Mouse (Mus musculus): ENCODE data around the gene Numb.

Numb gene

GRCm38 (mm10) chr12:83852512-83853213, 69.1 kb downstream of the Numb start:
- no peak for DNase-seq (ENCODE audit: low spot score in 2 of 2)

DNA sequence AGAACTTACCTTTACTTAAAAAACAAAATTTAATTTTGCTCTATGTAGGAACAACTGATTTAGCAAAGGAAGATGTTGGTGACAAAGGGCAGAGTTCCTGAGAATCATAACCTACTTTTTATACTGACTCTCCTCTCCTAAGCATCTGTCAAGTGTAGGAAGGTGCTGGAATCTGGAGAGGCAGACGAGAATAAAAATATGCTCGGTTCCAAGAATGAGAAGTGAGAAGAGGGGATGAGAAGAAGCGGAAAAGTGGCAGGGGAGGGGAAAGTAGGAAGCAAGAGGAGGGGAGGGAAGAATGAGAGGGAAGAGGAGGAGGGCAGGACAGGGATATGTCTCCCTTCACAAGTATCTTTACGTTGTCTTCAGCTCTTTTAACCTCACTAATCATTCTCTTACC, 71.4 kb downstream of the Numb start:
- DNase-seq (ENCODE audit: low spot score in 2 of 2): no peak

DNA sequence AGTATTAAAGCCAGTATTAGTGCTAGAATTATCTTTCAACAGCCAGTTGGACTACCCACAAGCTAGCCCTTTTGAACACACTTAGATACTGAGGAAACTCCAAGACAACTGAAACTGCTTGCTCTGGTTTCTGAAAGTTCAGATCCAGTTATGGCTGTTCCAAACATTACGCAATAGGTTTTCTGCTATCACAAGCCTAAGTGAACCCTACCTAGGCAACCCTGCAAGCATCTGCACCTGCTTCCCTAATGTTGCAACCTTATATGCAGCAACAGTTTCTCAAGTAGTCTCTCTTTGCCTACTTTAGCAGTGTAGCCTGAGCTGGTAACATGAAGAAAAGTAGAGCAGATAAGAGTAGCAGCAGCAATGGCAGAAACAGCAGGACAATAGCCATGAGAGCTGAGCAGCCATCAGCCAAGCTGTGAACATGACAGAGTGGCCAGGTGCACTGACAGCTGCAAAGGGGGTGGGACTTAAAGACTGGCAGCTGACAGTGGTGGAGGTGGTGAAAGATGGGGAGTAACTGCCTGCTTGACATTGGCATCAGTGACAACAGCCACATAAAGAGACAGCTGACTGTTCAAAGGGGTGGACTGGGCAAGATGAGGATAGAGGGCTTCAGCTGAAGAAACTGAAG, 73.0 kb downstream of the Numb start:
- peak in 1 of 2 experiments; percentile 47 for DNase-seq (ENCODE audit: low spot score in 2 of 2)

GRCm38 (mm10) chr12:83847877-83848276, 73.9 kb downstream of the Numb start:
- no peak for DNase-seq (ENCODE audit: low spot score in 2 of 2)

- no peak for DNase-seq (ENCODE audit: low spot score in 2 of 2)
Measured at GRCm38 (mm10) chr12:83842678-83843440, 78.9 kb downstream of the Numb start.

DNA sequence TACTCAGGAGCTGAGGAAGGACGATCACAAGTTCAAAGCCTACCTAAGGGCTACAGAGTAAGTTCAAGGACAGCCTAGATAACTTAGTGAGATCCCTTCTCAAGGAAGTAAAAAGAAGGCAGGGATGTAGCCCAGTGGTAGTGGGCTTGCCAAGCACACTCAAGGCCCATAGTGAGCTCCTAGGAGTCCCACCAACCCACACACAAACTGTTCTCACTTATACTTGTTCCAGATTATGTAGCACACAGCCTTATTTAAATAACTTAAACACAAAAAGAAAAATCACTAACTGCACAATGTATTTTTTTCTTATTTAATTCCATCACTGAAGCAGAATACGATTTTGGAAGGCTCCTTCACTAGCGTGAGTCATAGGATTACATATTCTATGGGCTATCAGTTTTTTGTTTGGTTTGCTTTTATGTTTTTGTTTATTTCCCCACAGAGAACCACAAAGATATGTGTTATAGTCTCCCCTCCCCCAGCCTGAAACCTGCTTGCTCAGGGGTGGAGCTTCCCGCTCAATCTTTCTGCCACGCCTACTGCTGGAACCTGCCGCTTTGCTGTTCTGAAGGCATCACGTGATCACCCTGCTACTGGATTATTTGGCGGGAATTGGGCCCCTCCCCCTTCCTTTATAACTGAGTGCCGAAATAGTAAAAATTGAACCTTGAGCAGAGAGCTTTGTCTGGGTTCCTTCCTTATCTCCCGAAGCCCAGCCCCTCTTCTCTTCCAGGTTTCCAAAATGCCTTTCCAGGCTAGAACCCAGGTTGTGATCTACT, 80.1 kb downstream of the Numb start:
- no peak for DNase-seq (ENCODE audit: low spot score in 2 of 2)

DNA sequence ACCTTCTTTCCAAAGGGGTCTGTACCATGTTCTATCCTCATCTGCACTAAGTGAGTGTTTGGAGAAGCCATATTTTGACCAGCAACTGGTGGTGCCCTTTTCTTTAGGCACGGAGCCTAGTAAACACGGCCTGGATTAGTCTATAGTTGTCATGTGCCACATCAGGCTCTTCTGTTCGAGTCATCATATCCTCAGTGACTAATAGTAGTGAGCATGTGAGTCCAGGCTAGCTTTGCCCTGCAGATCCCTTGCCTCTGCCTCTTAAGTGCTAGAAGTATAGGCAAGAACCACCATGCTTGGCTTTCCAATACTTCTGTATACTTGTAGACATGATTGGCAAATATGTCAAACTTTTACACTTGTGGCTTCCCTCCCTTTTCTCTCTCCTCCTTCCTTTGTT, 87.8 kb downstream of the Numb start:
- no peak for DNase-seq (ENCODE audit: low spot score in 2 of 2)

DNA sequence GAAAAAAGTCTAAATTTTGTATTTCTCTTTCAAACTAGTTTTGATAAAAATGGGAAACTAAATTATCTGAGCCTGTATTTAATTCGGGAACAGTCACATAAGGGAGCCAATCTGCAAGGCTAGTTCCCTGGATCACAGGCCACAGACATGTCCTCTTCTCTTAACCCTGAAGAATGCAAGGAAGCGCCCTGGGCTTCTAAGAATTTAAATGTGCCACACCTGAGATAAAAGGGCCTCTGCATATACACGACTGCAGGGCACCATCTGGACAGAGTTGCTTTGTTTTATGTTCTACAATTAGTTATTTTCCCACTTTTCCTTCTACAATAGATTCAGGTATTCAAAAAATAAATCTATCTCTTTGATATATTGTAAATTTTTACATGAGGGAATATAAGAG, 91.3 kb downstream of the Numb start:
- DNase-seq (ENCODE audit: low spot score in 2 of 2): no peak

DNA sequence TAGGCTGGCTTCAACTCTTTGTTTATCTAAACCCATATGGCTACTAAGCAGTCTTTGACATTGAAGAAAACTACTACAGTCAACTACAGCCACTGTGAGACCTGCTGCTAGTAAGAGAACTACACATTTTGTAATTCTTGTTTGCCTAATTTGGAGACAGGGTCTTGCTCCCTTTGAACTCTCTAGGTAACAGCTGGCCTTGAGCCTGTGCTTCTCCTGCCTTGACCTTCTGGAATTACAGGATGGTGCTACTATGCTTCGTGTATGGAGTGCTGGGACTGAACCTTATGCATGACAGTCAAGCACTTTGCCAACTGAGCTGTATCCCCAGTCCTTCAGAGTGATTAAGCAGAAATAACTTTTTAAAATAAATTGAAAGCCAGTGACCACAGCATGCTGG, 105.1 kb downstream of the Numb start:
- no peak for DNase-seq (ENCODE audit: low spot score in 2 of 2)

DNA sequence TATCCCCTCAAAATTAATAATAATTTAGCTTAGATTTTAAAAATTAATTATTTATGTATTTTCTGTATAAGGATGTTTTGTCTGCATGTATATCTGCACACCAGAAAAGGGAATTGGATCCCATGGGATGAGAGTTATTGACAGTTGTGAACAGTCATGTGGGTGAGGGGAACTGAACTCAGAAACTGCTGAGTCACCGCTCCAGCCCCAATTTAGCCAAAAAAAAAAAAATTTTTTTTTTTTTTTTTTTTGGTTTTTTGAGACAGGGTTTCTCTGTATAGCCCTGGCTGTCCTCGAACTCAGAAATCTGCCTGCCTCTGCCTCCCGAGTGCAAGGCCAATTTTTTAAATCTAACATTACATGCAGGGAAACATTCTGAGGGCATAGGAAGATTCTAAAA, 109.8 kb downstream of the Numb start:
- no peak for DNase-seq (ENCODE audit: low spot score in 2 of 2)

DNA sequence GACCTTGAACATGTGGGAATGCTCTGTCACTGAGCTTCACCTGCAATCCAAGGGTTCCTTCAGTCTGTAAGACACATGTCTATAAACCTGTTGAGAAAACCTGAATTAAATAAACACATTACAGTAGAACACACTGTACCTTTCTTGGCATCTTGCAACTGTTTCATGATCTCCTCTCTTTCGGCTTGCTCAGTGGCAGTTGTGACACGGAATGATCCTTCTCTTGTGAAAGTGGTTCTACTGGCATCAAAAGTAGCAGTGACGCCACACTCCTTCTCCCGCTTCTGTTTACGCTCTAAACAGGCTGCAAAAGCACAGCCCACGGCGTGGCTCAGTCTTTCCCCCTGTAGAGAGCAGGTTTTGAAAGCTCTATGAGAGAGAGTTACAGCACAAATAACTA, 118.1 kb downstream of the Numb start:
- no peak for DNase-seq (ENCODE audit: low spot score in 2 of 2)

- DNase-seq (ENCODE audit: low spot score in 2 of 2): no peak
Measured at GRCm38 (mm10) chr12:83800943-83801342, 120.8 kb downstream of the Numb start.

DNA sequence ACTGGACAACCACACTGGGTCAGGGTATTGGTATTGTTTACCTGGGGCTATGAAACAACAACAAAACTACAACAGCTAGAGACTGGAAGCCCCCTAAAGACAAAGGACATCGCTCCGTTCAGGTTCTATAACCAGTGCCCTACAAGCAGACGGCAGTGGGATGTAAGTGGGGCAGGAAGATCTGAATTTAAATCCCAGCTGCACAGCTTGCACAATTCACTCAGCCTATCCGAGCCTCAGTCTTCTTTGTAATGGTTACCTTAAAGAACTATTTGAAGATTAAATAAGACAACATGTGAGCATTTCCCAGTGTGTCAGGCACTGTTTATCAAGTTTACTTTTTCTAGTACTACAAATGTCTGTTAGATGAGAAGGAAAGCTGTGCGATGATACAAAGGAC, 123.4 kb downstream of the Numb start:
- no peak for DNase-seq (ENCODE audit: low spot score in 2 of 2)

DNA sequence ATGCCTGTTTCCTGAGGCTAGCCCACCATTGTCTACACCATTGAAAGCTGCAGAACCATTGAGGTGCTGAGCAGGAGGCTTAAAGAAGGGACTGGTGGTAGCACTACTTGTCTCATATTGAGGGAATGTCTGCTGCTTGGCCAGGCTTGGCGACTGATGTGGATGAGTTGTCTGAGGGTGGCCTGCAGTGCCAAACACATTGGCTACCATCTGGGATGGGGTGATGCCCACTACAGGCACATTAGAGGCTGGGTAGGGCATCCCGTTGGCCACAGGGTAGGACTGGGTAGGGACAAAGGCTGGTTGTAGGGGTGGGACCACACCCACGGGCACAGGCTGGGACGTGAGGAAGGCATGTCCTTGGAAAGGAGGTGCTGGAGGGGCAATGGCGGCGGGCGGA, 126.1 kb downstream of the Numb start:
- DNase-seq (ENCODE audit: low spot score in 2 of 2): no peak

DNA sequence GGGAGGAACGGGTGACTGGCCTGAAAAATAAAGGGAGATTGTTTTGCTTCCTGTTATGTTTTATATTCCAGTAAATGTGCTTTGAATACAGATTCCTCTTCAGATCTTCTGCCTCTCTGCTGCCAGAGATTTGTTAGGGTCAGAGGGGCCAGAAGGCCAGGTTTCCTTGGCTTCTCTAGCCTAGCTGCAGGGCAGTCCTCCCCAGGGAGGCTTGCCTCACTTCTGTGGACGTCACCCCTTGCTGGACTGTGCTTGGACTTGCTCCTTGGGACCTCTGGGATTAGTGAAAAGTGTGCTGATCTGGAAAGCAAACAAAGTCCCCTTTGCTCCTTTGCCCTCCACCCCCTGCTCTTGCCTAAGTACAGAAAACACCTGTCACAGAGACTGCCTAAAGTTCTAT, 126.7 kb downstream of the Numb start:
- DNase-seq (ENCODE audit: low spot score in 2 of 2): no peak

DNA sequence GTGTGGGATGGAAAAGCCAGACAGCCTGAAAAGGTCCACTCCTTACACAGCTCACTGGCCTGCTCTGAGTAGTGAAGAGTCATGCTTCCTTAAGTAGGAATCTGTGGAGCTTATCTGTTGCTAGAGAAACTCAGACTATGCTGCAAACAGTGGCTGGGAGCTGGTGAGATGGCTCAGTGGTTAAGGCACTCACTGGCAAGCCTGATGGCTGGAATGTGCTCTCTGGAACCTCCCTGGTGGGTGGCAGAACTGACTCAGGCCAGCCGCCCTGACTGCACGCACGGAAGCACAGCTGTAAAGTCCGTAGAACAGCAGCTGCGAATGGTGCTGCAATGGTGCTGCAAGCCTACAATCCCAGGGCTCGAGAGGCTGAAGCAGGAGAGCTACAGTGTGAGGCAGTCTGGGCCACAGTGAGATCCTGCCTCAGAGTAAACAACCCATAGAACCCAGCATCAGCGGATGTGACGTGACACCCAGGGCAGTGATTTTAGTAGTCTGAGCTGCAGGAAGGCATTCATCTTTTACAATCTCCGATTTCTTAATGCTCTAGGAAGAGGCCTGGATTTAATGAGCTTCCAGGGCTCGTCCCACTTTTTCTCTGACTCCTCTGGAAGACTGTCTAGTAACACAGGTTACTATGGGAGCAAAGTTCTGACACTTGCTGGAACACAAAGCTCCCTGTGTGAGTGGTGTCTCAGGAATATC, 128.9 kb downstream of the Numb start:
- DNase-seq (ENCODE audit: low spot score in 2 of 2): no peak

GRCm38 (mm10) chr12:83791737-83792136, 130.0 kb downstream of the Numb start:
- DNase-seq (ENCODE audit: low spot score in 2 of 2): no peak

DNA sequence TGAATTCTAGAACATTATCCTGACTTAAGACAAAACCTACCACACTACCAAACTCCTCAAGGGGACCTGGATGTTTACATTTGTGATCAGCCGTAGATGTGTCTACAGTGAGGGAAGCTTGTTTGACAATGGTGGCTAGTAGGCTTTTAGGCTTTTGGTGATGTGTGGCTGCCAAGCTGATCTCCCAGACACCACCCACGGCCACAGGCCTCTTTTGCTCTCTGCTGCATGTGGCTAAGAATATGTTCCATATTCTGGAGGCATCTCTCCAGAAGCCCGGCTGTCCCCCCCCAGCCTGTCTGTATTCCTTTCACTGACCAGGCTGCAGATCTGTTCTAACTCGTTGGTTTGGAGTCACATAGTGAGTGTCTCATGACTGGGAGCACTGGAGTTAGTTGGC, 131.0 kb downstream of the Numb start:
- no peak for DNase-seq (ENCODE audit: low spot score in 2 of 2)

DNA sequence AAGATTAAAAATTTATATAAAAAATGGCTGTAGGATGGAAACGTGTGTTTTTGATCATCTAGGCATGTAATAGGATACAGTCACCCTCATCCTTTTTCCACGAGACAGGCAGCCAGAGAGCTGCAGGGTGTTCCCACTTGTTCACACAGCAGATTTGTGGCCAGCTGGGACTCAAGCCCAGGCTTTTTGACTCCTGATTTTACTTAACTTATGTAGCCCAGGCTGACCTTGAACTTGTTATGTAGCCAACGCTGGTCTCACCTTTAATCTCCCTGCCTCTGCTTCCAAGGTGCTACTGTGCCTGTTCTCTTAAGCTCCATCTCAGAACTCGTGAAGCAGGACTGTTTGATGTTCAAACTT, 132.0 kb downstream of the Numb start:
- no peak for DNase-seq (ENCODE audit: low spot score in 2 of 2)

DNA sequence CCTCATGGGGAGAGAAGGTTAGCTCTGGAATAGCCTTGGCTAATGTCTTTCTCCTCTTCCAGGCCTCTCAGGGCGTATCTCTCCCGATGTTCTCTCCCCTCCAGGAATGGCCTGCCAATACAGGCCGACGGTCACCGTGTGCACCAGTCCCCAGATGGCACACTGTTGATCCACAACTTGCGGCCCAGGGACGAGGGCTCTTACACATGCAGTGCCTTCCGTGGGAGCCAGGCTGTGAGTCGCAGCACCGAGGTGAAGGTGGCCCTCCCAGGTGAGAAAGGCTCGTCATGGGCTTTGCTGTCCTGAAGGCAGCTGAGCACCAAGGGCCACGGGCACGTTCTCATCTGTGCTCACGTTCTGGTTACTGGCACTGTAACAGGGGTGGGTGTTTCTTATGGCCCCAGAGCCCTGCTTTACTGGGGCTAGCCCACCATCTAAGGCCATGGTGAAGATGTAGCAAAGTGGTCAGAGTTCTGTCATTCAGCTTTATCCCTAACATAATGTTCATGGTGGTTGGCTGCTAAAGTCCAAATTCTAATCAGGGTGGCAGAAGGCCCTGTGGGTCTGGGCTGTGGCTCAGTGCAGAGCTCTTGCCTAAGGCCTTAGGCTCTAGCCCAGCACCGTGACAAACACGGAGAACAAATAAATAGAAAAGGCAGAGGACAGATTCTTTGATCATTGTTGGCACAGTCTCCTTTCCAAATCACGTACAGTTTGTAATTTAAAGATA, 132.5 kb downstream of the Numb start:
- no peak for DNase-seq (ENCODE audit: low spot score in 2 of 2)

DNA sequence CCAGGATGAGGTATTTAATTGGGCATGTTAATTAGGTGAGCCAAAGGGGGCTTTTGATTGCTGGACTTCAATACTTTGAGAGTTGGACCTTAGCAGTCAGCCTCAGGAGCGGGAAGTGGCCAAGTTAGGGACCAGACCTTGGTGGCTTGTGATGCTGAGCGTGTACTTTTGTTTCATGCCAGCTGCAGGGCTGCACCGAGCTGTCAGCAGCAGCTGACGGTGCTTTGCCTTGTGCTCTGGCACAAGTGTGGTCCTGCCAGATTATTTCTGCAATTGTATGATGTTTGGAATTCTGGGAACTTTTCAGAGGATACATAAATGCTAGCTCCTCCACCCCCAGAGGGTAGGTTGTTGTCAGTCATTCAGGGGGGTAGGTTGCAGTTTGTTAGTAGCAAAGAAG, 136.4 kb downstream of the Numb start:
- no peak for DNase-seq (ENCODE audit: low spot score in 2 of 2)

All from spleen, postnatal 4 days (tissue).